Comparison of ENCODE assay signal across 8 mouse cellular contexts in genomic region chr10:123800067-123800691, GRCm38 (mm10).
A peak's percentile ranks its signal among the peaks of the same experiment; 100 is the strongest.
DNase-seq lines count a peak whose midpoint lies in the region; ATAC-seq and TF ChIP-seq lines count a peak whose summit lies in the region.

No protein-coding gene starts in this region.

- H3K27ac ChIP-seq in kidney, embryonic 16.5 days (ENCODE audit: low read length) = no peak overlapping the region
- no peak overlapping the region for H3K27ac ChIP-seq in kidney, adult 2 months (ENCODE audit: insufficient read depth, low read depth, low read length)
- H3K27ac ChIP-seq in gastrocnemius, adult 2 months = no peak overlapping the region

- intact Hi-C loops in gastrocnemius, adult 2 months (cut with DNase I) = no loop called here

- WGBS in kidney, embryonic 16.5 days = 21% methylated on average over 18 of the region's 18 CpGs
- 21% methylated on average over 18 of the region's 18 CpGs for WGBS in kidney, adult 2 months

- DNase-seq in kidney, adult 2 months = no peak
- peak; percentile 5 for DNase-seq in testis, postnatal 14 days (ENCODE audit: low spot score)
- DNase-seq in testis, postnatal 10 days (ENCODE audit: low spot score) = no peak
- peak; percentile 9 to 11 for DNase-seq in frontal cortex, postnatal 36 days (ENCODE audit: low spot score in 2 of 2)
- DNase-seq in gastrocnemius, postnatal 4 days (ENCODE audit: low spot score in 2 of 2) = no peak
- no peak for DNase-seq in adrenal gland, adult 2 months
- DNase-seq in gastrocnemius, adult 2 months = no peak

- H3K9me3 ChIP-seq in kidney, embryonic 16.5 days (ENCODE audit: low read length) = no peaks in the 10 kb centered on the region

- peak overlapping the region; percentile 32 for H3K4me2 ChIP-seq in kidney, embryonic 16.5 days (replicated peaks; ENCODE audit: low read depth, low read length)

- no peaks in the 10 kb centered on the region for H3K27me3 ChIP-seq in kidney, embryonic 16.5 days (ENCODE audit: insufficient read depth, low read length)
- no peaks in the 10 kb centered on the region for H3K27me3 ChIP-seq in kidney, adult 2 months (replicated peaks; ENCODE audit: control insufficient read depth, insufficient read depth, low read length)

- TF ChIP-seq POLR2A in kidney, adult 2 months (IDR thresholded peaks at IDR 0.05; ENCODE audit: low read depth, low read length) = no peak

- peak; percentile 75 for ATAC-seq in kidney, embryonic 16.5 days (ENCODE audit: low FRiP score, low TSS enrichment)

- H3K36me3 ChIP-seq in kidney, embryonic 16.5 days (ENCODE audit: insufficient read depth, low read length) = no peaks in the 10 kb centered on the region
- H3K36me3 ChIP-seq in kidney, adult 2 months (ENCODE audit: control insufficient read depth, insufficient read depth, low read length) = no peaks in the 10 kb centered on the region

- H3K9ac ChIP-seq in kidney, embryonic 16.5 days (replicated peaks; ENCODE audit: low read length) = no peak overlapping the region

- no peak overlapping the region for H3K4me3 ChIP-seq in kidney, embryonic 16.5 days (ENCODE audit: low read length)
- no peak overlapping the region for H3K4me3 ChIP-seq in kidney, adult 2 months (ENCODE audit: insufficient read depth, low read depth, low read length)
- no peak overlapping the region for H3K4me3 ChIP-seq in gastrocnemius, adult 2 months

- H3K4me1 ChIP-seq in kidney, embryonic 16.5 days (ENCODE audit: insufficient read depth, low read length) = peaks cover 6% of the 10 kb centered on the region; the same call in 1 of the 2 replicates
- H3K4me1 ChIP-seq in kidney, adult 2 months (ENCODE audit: control insufficient read depth, insufficient read depth, low read length) = no peaks in the 10 kb centered on the region

- TF ChIP-seq CTCF in kidney, adult 2 months (conservative IDR thresholded peaks at IDR 0.05; ENCODE audit: insufficient read depth, insufficient read length, low read depth, low read length) = no peak
- no peak for TF ChIP-seq CTCF in gastrocnemius, adult 2 months (IDR thresholded peaks at IDR 0.05)

Comparison
In these comparisons a context has a peak if more than half of its experiments do, and no peak if none do; other contexts are left out.
1. DNase-seq: peak in testis, postnatal 14 days (single experiment) and frontal cortex, postnatal 36 days (2 of 2); none in kidney, adult 2 months (single experiment), testis, postnatal 10 days (single experiment), gastrocnemius, postnatal 4 days (0 of 2), adrenal gland, adult 2 months (single experiment) and gastrocnemius, adult 2 months (single experiment).